Mouse (Mus musculus): ENCODE results near the gene Pola2. TPM values are rescaled to one million over a fixed set of nuclear protein-coding genes. Genes with fewer than 3 reads are reported as not detected.

The Pola2 gene
- polyA plus RNA-seq, 1 experiment from 2014 or later = 49.6 TPM

GRCm38 (mm10) chr19:5927026-5927425, 37.0 kb downstream of the Pola2 start:
- 75% methylated on average over 11 of the region's 11 CpGs for WGBS
- Histone ChIP-seq H3K4me1 (ENCODE audit: control insufficient read depth, insufficient read depth, low read length) (peaks cover 36% of the 10 kb centered on the region), H3K4me2 (ENCODE audit: low read depth, low read length) (no peak overlapping the region), H3K9me3 (replicated peaks; ENCODE audit: control insufficient read depth, low read length) (no peaks in the 10 kb centered on the region), H3K9ac (ENCODE audit: low read length) (no peak overlapping the region), H3K36me3 (ENCODE audit: control insufficient read depth, insufficient read depth, low read length) (no peaks in the 10 kb centered on the region), H3K4me3 (replicated peaks; ENCODE audit: low read length) (no peak overlapping the region), H3K27me3 (ENCODE audit: control insufficient read depth, insufficient read depth, low read length) (0 out of 2 replicates have a peak, but pooled peaks cover 3% of the 10 kb centered on the region), H3K27ac (ENCODE audit: low read length) (no peak overlapping the region)
- ATAC-seq (ENCODE audit: insufficient read depth, low FRiP score) = no peak

GRCm38 (mm10) chr19:5925311-5925855, 38.6 kb downstream of the Pola2 start:
- Histone ChIP-seq H3K27ac (ENCODE audit: low read length) (peak overlapping the region; percentile 89), H3K4me1 (ENCODE audit: control insufficient read depth, insufficient read depth, low read length) (peaks cover 37% of the 10 kb centered on the region), H3K4me3 (replicated peaks; ENCODE audit: low read length) (peak overlapping the region; percentile 63), H3K36me3 (ENCODE audit: control insufficient read depth, insufficient read depth, low read length) (no peaks in the 10 kb centered on the region), H3K4me2 (ENCODE audit: low read depth, low read length) (peak overlapping the region; percentile 97), H3K9me3 (replicated peaks; ENCODE audit: control insufficient read depth, low read length) (no peaks in the 10 kb centered on the region), H3K27me3 (ENCODE audit: control insufficient read depth, insufficient read depth, low read length) (0 out of 2 replicates have a peak, but pooled peaks cover 3% of the 10 kb centered on the region), H3K9ac (ENCODE audit: low read length) (peak overlapping the region; percentile 60)
- ATAC-seq (ENCODE audit: insufficient read depth, low FRiP score) = no peak
- WGBS = 27% methylated on average over 11 of the region's 11 CpGs

DNA sequence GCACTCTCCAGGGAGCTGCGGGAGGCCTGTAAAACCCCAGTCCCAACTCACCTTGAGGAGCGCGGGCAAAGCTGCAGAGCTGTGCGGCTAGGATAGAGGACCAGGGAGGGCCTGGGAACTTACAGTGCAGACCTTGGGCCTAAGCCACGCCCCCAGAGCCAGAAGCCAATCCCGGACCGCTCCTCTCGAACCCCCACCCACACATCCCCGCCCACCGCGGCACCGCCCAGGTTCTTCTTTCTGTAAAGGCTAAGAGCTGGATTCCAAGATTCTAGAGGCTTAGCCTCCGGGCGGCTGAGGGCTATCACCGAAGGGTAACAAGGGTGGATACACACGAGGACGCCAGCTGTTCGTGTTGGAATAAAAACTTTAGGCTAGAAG, 39.3 kb downstream of the Pola2 start, which contains the start of gene Cdc42ep2:
Gene Cdc42ep2, minus strand, starts transcription at position 104 of the 381 bp plus-strand sequence.
- H3K9me3 ChIP-seq (replicated peaks; ENCODE audit: control insufficient read depth, low read length) = no peaks in the 10 kb centered on the region
- peak; percentile 93 for ATAC-seq (ENCODE audit: insufficient read depth, low FRiP score)
- H3K9ac ChIP-seq (ENCODE audit: low read length) = peak within 1 kb of the TSS; percentile 74
- H3K4me1 ChIP-seq (ENCODE audit: control insufficient read depth, insufficient read depth, low read length) = peaks cover 31% of the 10 kb centered on the region
- no peaks in the 10 kb centered on the region for H3K36me3 ChIP-seq (ENCODE audit: control insufficient read depth, insufficient read depth, low read length)
- peak within 1 kb of the TSS; percentile 97 for H3K4me2 ChIP-seq (ENCODE audit: low read depth, low read length)
- peak within 1 kb of the TSS; percentile 89 for H3K27ac ChIP-seq (ENCODE audit: low read length)
- H3K4me3 ChIP-seq (replicated peaks; ENCODE audit: low read length) = peak within 1 kb of the TSS; percentile 63
- 0% methylated on average over 18 of the region's 18 CpGs for WGBS
- 0 out of 2 replicates have a peak, but pooled peaks cover 3% of the 10 kb centered on the region for H3K27me3 ChIP-seq (ENCODE audit: control insufficient read depth, insufficient read depth, low read length)

DNA sequence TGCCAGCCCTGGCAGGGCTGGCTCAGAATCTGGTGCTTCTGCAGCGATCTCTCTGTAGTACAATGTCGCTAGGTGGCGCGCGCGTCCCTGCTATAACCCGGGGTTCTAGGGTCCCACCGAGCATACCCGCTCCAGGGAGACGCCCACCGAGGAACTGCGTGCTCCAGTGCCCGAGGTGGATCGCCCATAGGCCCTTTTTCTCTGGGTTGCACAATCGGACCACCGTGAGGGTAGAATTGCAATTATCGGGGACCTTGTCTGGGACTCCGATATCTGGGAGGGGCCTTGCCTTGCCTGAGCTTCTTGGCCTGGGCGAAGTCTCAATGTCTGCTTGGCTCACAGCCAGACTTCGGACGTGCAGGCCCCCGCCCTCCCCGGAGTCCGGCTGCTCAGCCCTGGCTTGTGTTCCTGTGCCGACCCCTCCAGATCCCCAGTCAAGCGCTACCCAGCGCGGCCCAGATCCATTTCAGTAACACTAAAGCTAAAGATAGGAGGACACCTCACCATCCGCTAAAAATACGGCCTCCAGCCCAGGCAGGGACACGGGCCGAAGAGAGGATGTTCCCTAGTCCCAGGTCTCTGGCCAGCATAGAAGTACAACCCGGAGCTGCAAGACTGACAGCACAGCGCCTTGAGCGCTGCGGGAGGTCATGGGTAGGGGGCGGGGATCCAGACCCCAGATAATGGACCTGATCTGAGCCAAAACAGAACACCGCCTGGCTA, 39.9 kb downstream of the Pola2 start:
- ATAC-seq (ENCODE audit: insufficient read depth, low FRiP score) = peak; percentile 74
- H3K27me3 ChIP-seq (ENCODE audit: control insufficient read depth, insufficient read depth, low read length) = 0 out of 2 replicates have a peak, but pooled peaks cover 3% of the 10 kb centered on the region
- peak overlapping the region; percentile 63 for H3K4me3 ChIP-seq (replicated peaks; ENCODE audit: low read length)
- no peaks in the 10 kb centered on the region for H3K36me3 ChIP-seq (ENCODE audit: control insufficient read depth, insufficient read depth, low read length)
- H3K4me1 ChIP-seq (ENCODE audit: control insufficient read depth, insufficient read depth, low read length) = peaks cover 26% of the 10 kb centered on the region
- H3K9ac ChIP-seq (ENCODE audit: low read length) = peak overlapping the region; percentile 74
- peak overlapping the region; percentile 89 for H3K27ac ChIP-seq (ENCODE audit: low read length)
- peak overlapping the region; percentile 97 for H3K4me2 ChIP-seq (ENCODE audit: low read depth, low read length)
- under 1% methylated on average over 38 of the region's 38 CpGs for WGBS
- H3K9me3 ChIP-seq (replicated peaks; ENCODE audit: control insufficient read depth, low read length) = no peaks in the 10 kb centered on the region

GRCm38 (mm10) chr19:5922963-5923362, 41.0 kb downstream of the Pola2 start:
- Histone ChIP-seq H3K9me3 (replicated peaks; ENCODE audit: control insufficient read depth, low read length) (no peaks in the 10 kb centered on the region), H3K27me3 (ENCODE audit: control insufficient read depth, insufficient read depth, low read length) (0 out of 2 replicates have a peak, but pooled peaks cover 3% of the 10 kb centered on the region), H3K27ac (ENCODE audit: low read length) (no peak overlapping the region), H3K9ac (ENCODE audit: low read length) (peak overlapping the region; percentile 18), H3K4me1 (ENCODE audit: control insufficient read depth, insufficient read depth, low read length) (peaks cover 26% of the 10 kb centered on the region), H3K4me2 (ENCODE audit: low read depth, low read length) (peak overlapping the region; percentile 97), H3K36me3 (ENCODE audit: control insufficient read depth, insufficient read depth, low read length) (no peaks in the 10 kb centered on the region), H3K4me3 (replicated peaks; ENCODE audit: low read length) (peak overlapping the region; percentile 63)
- 92% methylated on average over 3 of the region's 3 CpGs for WGBS
- ATAC-seq (ENCODE audit: insufficient read depth, low FRiP score) = no peak

- H3K4me3 ChIP-seq (replicated peaks; ENCODE audit: low read length) = peak overlapping the region; percentile 2
- H3K27me3 ChIP-seq (ENCODE audit: control insufficient read depth, insufficient read depth, low read length) = 0 out of 2 replicates have a peak, but pooled peaks cover 3% of the 10 kb centered on the region
- peaks cover 26% of the 10 kb centered on the region for H3K4me1 ChIP-seq (ENCODE audit: control insufficient read depth, insufficient read depth, low read length)
- peak overlapping the region; percentile 97 for H3K4me2 ChIP-seq (ENCODE audit: low read depth, low read length)
- no peaks in the 10 kb centered on the region for H3K9me3 ChIP-seq (replicated peaks; ENCODE audit: control insufficient read depth, low read length)
- H3K36me3 ChIP-seq (ENCODE audit: control insufficient read depth, insufficient read depth, low read length) = peaks cover 4% of the 10 kb centered on the region; the same call in 1 of the 2 replicates
- WGBS = 60% methylated on average over 15 of the region's 15 CpGs
- peak overlapping the region; percentile 48 for H3K27ac ChIP-seq (ENCODE audit: low read length)
- peak overlapping the region; percentile 18 for H3K9ac ChIP-seq (ENCODE audit: low read length)
- no peak for ATAC-seq (ENCODE audit: insufficient read depth, low FRiP score)
Observed at GRCm38 (mm10) chr19:5922119-5922942, 41.7 kb downstream of the Pola2 start.

DNA sequence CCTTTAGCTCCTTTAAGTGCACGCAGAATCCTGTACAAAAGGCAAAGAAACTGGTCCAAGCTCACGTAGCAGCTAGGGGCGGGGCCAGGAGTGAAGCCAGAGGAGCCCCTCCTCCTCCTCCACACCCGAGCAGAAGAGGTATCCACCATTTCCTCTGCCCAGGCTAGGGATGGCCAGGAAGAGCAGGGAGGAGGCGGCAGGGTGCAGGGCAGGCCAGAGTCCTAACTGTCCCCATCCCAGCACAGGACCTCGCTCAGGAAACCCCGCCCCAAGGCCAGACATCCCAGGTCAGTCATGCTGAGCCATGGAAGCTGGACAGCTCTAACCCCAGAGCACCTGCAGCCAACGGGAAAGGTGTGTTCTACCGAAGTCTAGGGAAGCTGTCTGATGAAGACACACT, 42.3 kb downstream of the Pola2 start:
- 21% methylated on average over 9 of the region's 9 CpGs for WGBS
- no peak for ATAC-seq (ENCODE audit: insufficient read depth, low FRiP score)
- H3K4me2 ChIP-seq (ENCODE audit: low read depth, low read length) = peak overlapping the region; percentile 97; the same call in 1 of the 2 replicates
- H3K27me3 ChIP-seq (ENCODE audit: control insufficient read depth, insufficient read depth, low read length) = 0 out of 2 replicates have a peak, but pooled peaks cover 3% of the 10 kb centered on the region
- H3K27ac ChIP-seq (ENCODE audit: low read length) = 0 out of 2 replicates have a peak overlapping the region, but pooled peaks have one; percentile 9
- H3K9me3 ChIP-seq (replicated peaks; ENCODE audit: control insufficient read depth, low read length) = no peaks in the 10 kb centered on the region
- H3K9ac ChIP-seq (ENCODE audit: low read length) = peak overlapping the region; percentile 18; the same call in 1 of the 2 replicates
- H3K4me3 ChIP-seq (replicated peaks; ENCODE audit: low read length) = peak overlapping the region; percentile 1
- H3K4me1 ChIP-seq (ENCODE audit: control insufficient read depth, insufficient read depth, low read length) = peaks cover 26% of the 10 kb centered on the region
- H3K36me3 ChIP-seq (ENCODE audit: control insufficient read depth, insufficient read depth, low read length) = peaks cover 7% of the 10 kb centered on the region; the same call in 1 of the 2 replicates

GRCm38 (mm10) chr19:5913007-5913719, 50.8 kb downstream of the Pola2 start, which contains the start of gene Dpf2:
Gene Dpf2 (minus strand): TSS chr19:5913010.
- H3K4me2 ChIP-seq (ENCODE audit: low read depth, low read length) = peak within 1 kb of the TSS; percentile 77
- H3K9ac ChIP-seq (ENCODE audit: low read length) = peak within 1 kb of the TSS; percentile 93
- no peaks in the 10 kb centered on the region for H3K27me3 ChIP-seq (ENCODE audit: control insufficient read depth, insufficient read depth, low read length)
- H3K4me3 ChIP-seq (replicated peaks; ENCODE audit: low read length) = peak within 1 kb of the TSS; percentile 76
- no peaks in the 10 kb centered on the region for H3K9me3 ChIP-seq (replicated peaks; ENCODE audit: control insufficient read depth, low read length)
- 18% methylated on average over 13 of the region's 13 CpGs for WGBS
- peaks cover 7% of the 10 kb centered on the region; the same call in 1 of the 2 replicates for H3K36me3 ChIP-seq (ENCODE audit: control insufficient read depth, insufficient read depth, low read length)
- peak within 1 kb of the TSS; percentile 73 for H3K27ac ChIP-seq (ENCODE audit: low read length)
- ATAC-seq (ENCODE audit: insufficient read depth, low FRiP score) = no peak; the same call in 1 of the 2 replicates
- H3K4me1 ChIP-seq (ENCODE audit: control insufficient read depth, insufficient read depth, low read length) = peaks cover 25% of the 10 kb centered on the region
